Mouse (Mus musculus): ENCODE data around the gene Crlf3.

GRCm38 (mm10) chr11:80053171-80053570 lies 27.6 kb downstream of the Crlf3 start:
- TF ChIP-seq CTCF (IDR thresholded peaks at IDR 0.05; ENCODE audit: borderline replicate concordance, control insufficient read depth, extremely low read depth, insufficient read depth, low read length, poor library complexity) (no peak), POLR2A (IDR thresholded peaks at IDR 0.05; ENCODE audit: control insufficient read depth, extremely low read depth, insufficient read depth, low read length, poor library complexity) (no peak)

Data from thymus, adult 2 months (tissue).